Mouse (Mus musculus): ENCODE measurements at regions not wholly inside any gene's neighbourhood (a gene's known extent, or its start where the extent isn't known, plus 50 kb on each side); places are given as distances from the start of the nearest gene placed in this dataset.

DNA sequence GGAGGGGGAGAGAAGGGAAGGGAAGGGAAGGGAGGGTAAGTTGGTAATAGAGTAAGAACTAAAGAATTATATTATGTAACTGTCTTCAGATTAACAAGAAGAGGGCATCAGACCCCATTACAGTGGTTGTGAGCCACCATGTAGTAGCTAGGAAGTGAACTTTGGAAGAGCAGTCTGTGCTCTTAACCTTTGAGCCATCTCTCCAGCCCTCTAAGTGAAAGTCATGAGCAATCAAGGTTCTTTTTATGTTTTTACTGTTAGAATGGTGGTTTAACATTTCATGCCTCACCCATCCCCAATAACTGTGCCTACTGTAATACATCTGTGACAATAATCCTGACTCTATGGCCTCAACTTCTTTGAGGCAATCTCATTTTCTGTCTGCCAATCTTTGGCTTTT, 169.6 kb upstream of the Arhgap24 start:
- TF ChIP-seq POLR2A (IDR thresholded peaks at IDR 0.05; ENCODE audit: extremely low read depth, insufficient read depth, low read length) (no peak), CTCF (IDR thresholded peaks at IDR 0.05; ENCODE audit: low read depth, low read length) (no peak)
